Mouse (Mus musculus) left cerebral cortex, adult 2 months (tissue): ENCODE results near the gene Gm27021. TPM values are rescaled to one million over a fixed set of nuclear protein-coding genes. Genes with fewer than 3 reads are reported as not detected.

Source experiments
- DNase-seq, 2 experiments: peaks; one replicate each; pipeline ENCODE4 v3.0.0; 2021 to 2022; ENCODE audit warnings: low spot score in 2 of 2, mixed read lengths in 1 of 2; ENCODE audit errors: extremely low spot score in 1 of 2
- H3K27ac ChIP-seq: fragments of 200-600 bp; 2 replicates; pipeline ENCODE4 v1.8.1; 2022
- H3K4me3 ChIP-seq: fragments of 200-600 bp; 2 replicates; pipeline ENCODE4 v1.8.1; 2022
- CTCF ChIP-seq: fragments of 200-600 bp; IDR thresholded peaks from 2 replicates; pipeline ENCODE4 v1.8.1; 2022; ENCODE audit warnings: antibody characterized with exemption, mild to moderate bottlenecking, moderate library complexity
- intact Hi-C: fragments of 180-260 bp; cut with DNase I; formaldehyde crosslinking; loops from one replicate; pipeline ENCODE4 v1.15.1; 2025
- long read RNA-seq, 2 experiments: library from polyadenylated mRNA; stranded (forward); transcript quantifications; one replicate each; pipeline ENCODE4 v2.0.0; 2021; ENCODE audit warnings: borderline mapping rate in 2 of 2
- total RNA-seq, 2 experiments: library from RNA; stranded (reverse); gene quantifications; 2 replicates each; pipeline ENCODE4 v1.2.3; 2021

Gm27021 gene
- 1 to 10 TPM in 1 of 2 experiments, not detected in 1; 1.5 TPM for total RNA-seq
- long read RNA-seq, experiment 1, partial matches to known transcripts = 1 of 3 reads
- long read RNA-seq, experiment 1, other reads (novel, unspliced or antisense) = 1 of 3 reads
- long read RNA-seq, experiment 2, partial matches to known transcripts = 2 of 2 reads
- long read RNA-seq, experiment 2, other reads (novel, unspliced or antisense) = 0 of 2 reads

- peak; percentile 89 to 92 for DNase-seq
- intact Hi-C loops = no loop called here
- no peak; the same call in 1 of the 2 replicates for TF ChIP-seq CTCF
- Histone ChIP-seq H3K27ac (peak within 1 kb of the TSS; percentile 95), H3K4me3 (peak within 1 kb of the TSS; percentile 100)
Observed at GRCm38 (mm10) chr8:120667561-120668373, at the start of gene Gm27021, which contains the start of gene Cox4i1. Gm27021 (minus strand) TSS chr8:120668079. Cox4i1 (plus strand) TSS chr8:120668222.

GRCm38 (mm10) chr8:120715996-120716680, 48.3 kb upstream of the Gm27021 start:
- no peak overlapping the region for H3K27ac ChIP-seq
- intact Hi-C loops = no loop called here
- no peak for TF ChIP-seq CTCF

GRCm38 (mm10) chr8:120715200-120715599, 47.3 kb upstream of the Gm27021 start:
- no peak for TF ChIP-seq CTCF
- DNase-seq = no peak
- intact Hi-C loops = no loop called here
- Histone ChIP-seq H3K4me3 (no peak overlapping the region), H3K27ac (no peak overlapping the region)

More at GRCm38 (mm10) chr8:120715996-120716680, 48.3 kb upstream of the Gm27021 start:
- DNase-seq = no peak
- no peak overlapping the region for H3K4me3 ChIP-seq

- Histone ChIP-seq H3K27ac (no peak overlapping the region), H3K4me3 (no peak overlapping the region)
- no peak for TF ChIP-seq CTCF
Observed at GRCm38 (mm10) chr8:120709176-120709575, 41.3 kb upstream of the Gm27021 start.

GRCm38 (mm10) chr8:120706193-120706592, 38.3 kb upstream of the Gm27021 start:
- intact Hi-C loops = no loop called here
- H3K27ac ChIP-seq = no peak overlapping the region
- H3K4me3 ChIP-seq = no peak overlapping the region
- TF ChIP-seq CTCF = no peak
- no peak for DNase-seq

More at GRCm38 (mm10) chr8:120709176-120709575, 41.3 kb upstream of the Gm27021 start:
- DNase-seq = peak in 1 of 2 experiments; percentile 16
- intact Hi-C loops = no loop called here

- Histone ChIP-seq H3K27ac (no peak overlapping the region), H3K4me3 (no peak overlapping the region)
- TF ChIP-seq CTCF = no peak
- no peak for DNase-seq
- intact Hi-C loops = no loop called here
Observed at GRCm38 (mm10) chr8:120705163-120705562, 37.3 kb upstream of the Gm27021 start.

GRCm38 (mm10) chr8:120704203-120704602, 36.3 kb upstream of the Gm27021 start:
- H3K27ac ChIP-seq = no peak overlapping the region
- no peak for TF ChIP-seq CTCF
- intact Hi-C loops = no loop called here

GRCm38 (mm10) chr8:120701758-120702465, 34.0 kb upstream of the Gm27021 start:
- peak; percentile 30 to 41 for DNase-seq
- TF ChIP-seq CTCF = no peak
- intact Hi-C loops = loop anchor here (2.0 kb wide), 1 partner anchor 33 kb away; no protein-coding TSS in a partner anchor

More at GRCm38 (mm10) chr8:120704203-120704602, 36.3 kb upstream of the Gm27021 start:
- no peak overlapping the region for H3K4me3 ChIP-seq
- DNase-seq = no peak

GRCm38 (mm10) chr8:120700053-120700452, 32.2 kb upstream of the Gm27021 start:
- TF ChIP-seq CTCF = no peak
- no peak for DNase-seq
- intact Hi-C loops = loop anchor here (2.0 kb wide), 1 partner anchor 35 kb away; no protein-coding TSS in a partner anchor
- Histone ChIP-seq H3K27ac (no peak overlapping the region; the same call in 1 of the 2 replicates), H3K4me3 (no peak overlapping the region)

More at GRCm38 (mm10) chr8:120701758-120702465, 34.0 kb upstream of the Gm27021 start:
- H3K27ac ChIP-seq = no peak overlapping the region
- no peak overlapping the region for H3K4me3 ChIP-seq

- intact Hi-C loops = no loop called here
- no peak for DNase-seq
- H3K27ac ChIP-seq = no peak overlapping the region; the same call in 1 of the 2 replicates
- no peak overlapping the region for H3K4me3 ChIP-seq
- no peak for TF ChIP-seq CTCF
Observed at GRCm38 (mm10) chr8:120699565-120699964, 31.7 kb upstream of the Gm27021 start.

GRCm38 (mm10) chr8:120699079-120699478, 31.2 kb upstream of the Gm27021 start:
- Histone ChIP-seq H3K27ac (no peak overlapping the region), H3K4me3 (no peak overlapping the region)
- intact Hi-C loops = no loop called here
- no peak for TF ChIP-seq CTCF
- DNase-seq = no peak
